In the genomic region with DNA sequence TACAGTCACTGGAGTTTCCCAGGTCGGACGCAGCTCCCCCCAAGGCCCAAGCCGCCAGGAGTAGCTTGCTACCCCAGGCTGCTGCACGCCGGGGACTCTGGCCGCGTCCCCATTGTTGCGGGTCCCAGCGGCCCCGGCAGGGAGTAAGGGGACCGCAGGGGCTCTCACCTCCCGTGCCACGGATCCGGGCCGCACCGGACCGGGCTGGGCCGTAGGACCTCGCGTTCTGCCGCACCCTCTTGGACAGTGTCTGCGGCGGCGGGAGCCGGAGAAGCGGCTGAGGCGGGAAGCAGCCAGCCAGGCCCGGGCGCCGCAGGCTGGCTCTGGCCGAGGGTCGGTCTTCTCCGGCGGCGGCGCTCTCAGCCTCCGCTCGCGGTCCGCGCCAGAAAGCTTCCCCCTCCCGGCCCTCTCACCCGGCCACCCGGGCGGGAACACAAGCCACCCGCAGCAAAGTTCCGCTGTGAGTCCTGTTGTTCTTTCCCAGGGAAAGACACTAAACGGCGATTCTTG, we compare ENCODE assay signal across 8 mouse cellular contexts. TPM values are rescaled to one million over a fixed set of nuclear protein-coding genes. Genes with fewer than 3 reads are reported as not detected.
DNase-seq lines count a peak whose midpoint lies in the region; ATAC-seq and TF ChIP-seq lines count a peak whose summit lies in the region.

A gene (minus strand): TSS at position 383 of the 510 bp plus-strand sequence.

- H3K9ac ChIP-seq in heart, embryonic 11.5 days (ENCODE audit: low read depth, low read length), result peak within 1 kb of the TSS; percentile 99
- H3K9ac ChIP-seq in kidney, embryonic 16.5 days (replicated peaks; ENCODE audit: low read length), result peak within 1 kb of the TSS; percentile 99

- peak within 1 kb of the TSS; percentile 88 for H3K27ac ChIP-seq in heart, embryonic 11.5 days (ENCODE audit: low read depth, low read length)
- peak within 1 kb of the TSS; percentile 95 for H3K27ac ChIP-seq in kidney, embryonic 16.5 days (ENCODE audit: low read length)

- ATAC-seq in heart, embryonic 11.5 days (replicated peaks; ENCODE audit: insufficient number of reproducible peaks, low FRiP score, low TSS enrichment), result peak; percentile 82
- peak; percentile 94 for ATAC-seq in kidney, embryonic 16.5 days (ENCODE audit: low FRiP score, low TSS enrichment)

- H3K4me2 ChIP-seq in heart, embryonic 11.5 days, result peak within 1 kb of the TSS; percentile 91
- H3K4me2 ChIP-seq in kidney, embryonic 16.5 days (replicated peaks; ENCODE audit: low read depth, low read length), result peak within 1 kb of the TSS; percentile 79

- H3K9me3 ChIP-seq in erythroblast, embryonic 14.5 days (ENCODE audit: control insufficient read depth, low read length), result no peaks in the 10 kb centered on the region
- no peaks in the 10 kb centered on the region for H3K9me3 ChIP-seq in heart, embryonic 11.5 days (replicated peaks; ENCODE audit: control insufficient read depth, low read length)
- H3K9me3 ChIP-seq in kidney, embryonic 16.5 days (ENCODE audit: low read length), result no peaks in the 10 kb centered on the region

- peaks cover 22% of the 10 kb centered on the region for H3K4me1 ChIP-seq in erythroblast, embryonic 14.5 days (ENCODE audit: control insufficient read depth)
- no peaks in the 10 kb centered on the region for H3K4me1 ChIP-seq in heart, embryonic 11.5 days (ENCODE audit: control insufficient read depth, insufficient read depth, low read length)
- peaks cover 14% of the 10 kb centered on the region for H3K4me1 ChIP-seq in kidney, embryonic 16.5 days (ENCODE audit: insufficient read depth, low read length)

- H3K27me3 ChIP-seq in erythroblast, embryonic 14.5 days (ENCODE audit: control insufficient read depth), result peaks cover 23% of the 10 kb centered on the region
- no peaks in the 10 kb centered on the region for H3K27me3 ChIP-seq in heart, embryonic 11.5 days (ENCODE audit: control insufficient read depth, insufficient read depth, low read length)
- H3K27me3 ChIP-seq in kidney, embryonic 16.5 days (ENCODE audit: insufficient read depth, low read length), result no peaks in the 10 kb centered on the region

- under 1% methylated on average over 47 of the region's 49 CpGs for WGBS in heart, embryonic 11.5 days (ENCODE audit: insufficient replicate concordance)
- WGBS in kidney, embryonic 16.5 days, result 0% methylated on average over 42 of the region's 49 CpGs

- peak; percentile 97 for TF ChIP-seq POLR2A in brain, embryonic 14.5 days (IDR thresholded peaks at IDR 0.05; ENCODE audit: borderline replicate concordance, extremely low read depth, insufficient read depth, insufficient read length, poor library complexity, severe bottlenecking)

- no peak for TF ChIP-seq CTCF in brain, embryonic 14.5 days (IDR thresholded peaks at IDR 0.05; ENCODE audit: borderline replicate concordance, extremely low read depth, insufficient read depth, insufficient read length)

- H3K4me3 ChIP-seq in erythroblast, embryonic 14.5 days (replicated peaks), result peak within 1 kb of the TSS; percentile 96
- H3K4me3 ChIP-seq in heart, embryonic 11.5 days (ENCODE audit: low read depth, low read length), result peak within 1 kb of the TSS; percentile 99
- H3K4me3 ChIP-seq in kidney, embryonic 16.5 days (ENCODE audit: low read length), result peak within 1 kb of the TSS; percentile 94

- peak; percentile 84 for DNase-seq in CD4-positive helper T cell, adult 2 months (ENCODE audit: low read depth, low spot score)
- DNase-seq in brain, embryonic 14.5 days (ENCODE audit: low read depth), result peak; percentile 94
- DNase-seq in liver, result peak; percentile 87
- peak; percentile 36 to 58 for DNase-seq in monocyte, adult 2 months (ENCODE audit: low read depth in 1 of 2, low spot score in 2 of 2)
- DNase-seq in spleen, postnatal 14 days (ENCODE audit: low spot score in 2 of 2), result peak; percentile 73 to 82

- H3K36me3 ChIP-seq in erythroblast, embryonic 14.5 days (ENCODE audit: control insufficient read depth), result no peaks in the 10 kb centered on the region
- H3K36me3 ChIP-seq in heart, embryonic 11.5 days (ENCODE audit: control insufficient read depth, insufficient read depth, low read length), result no peaks in the 10 kb centered on the region
- H3K36me3 ChIP-seq in kidney, embryonic 16.5 days (ENCODE audit: insufficient read depth, low read length), result no peaks in the 10 kb centered on the region

RNA-seq across cellular contexts. Expression of the gene that starts here (rescaled TPM):
- polyA plus RNA-seq in brain, embryonic 14.5 days (2012; rRNA removed), result 14.5 and 18.3 TPM in 2 replicates
- polyA plus RNA-seq in erythroblast, embryonic 14.5 days (2012), result 0.18 and 0.24 TPM in 2 replicates
- polyA plus RNA-seq in heart, embryonic 11.5 days (2014; fragmentation: Nextera tagmentation; extraction: Ambion mirVana), result 3.2 and 5.8 TPM in 2 replicates
- polyA plus RNA-seq in kidney, embryonic 16.5 days (2015; fragmentation: Nextera tagmentation; extraction: Ambion mirVana), result 6.7 and 7.2 TPM in 2 replicates

Comparison
In these comparisons a context has a peak if more than half of its experiments do, and no peak if none do; other contexts are left out.
1. Peak in every context shown above with its lines: DNase-seq, ATAC-seq, H3K4me3 ChIP-seq and H3K27ac ChIP-seq.